Mouse (Mus musculus): ENCODE measurements around the gene Hist1h3g. TPM values are rescaled to one million over a fixed set of nuclear protein-coding genes. Genes with fewer than 3 reads are reported as not detected.
A peak's percentile ranks its signal among the peaks of the same experiment; 100 is the strongest.
"Not testable (repeated sequence)": the region's sequence is repeated elsewhere in the genome, so short reads cannot be mapped to it uniquely, and the experiment has no call there.

Hist1h3g gene
- polyA plus RNA-seq (2012; ENCODE audit: insufficient read depth, low replicate concordance): 5.7 and 16.4 TPM in 2 replicates

GRCm38 (mm10) chr13:23535137-23536075, at the start of gene Hist1h3g:
TSS of gene Hist1h3g (plus strand) at chr13:23535422.
- H3K4me3 ChIP-seq (replicated peaks): peak within 1 kb of the TSS; percentile 95
- not testable (repeated sequence) for H3K27me3 ChIP-seq (replicated peaks); H3K9me3 ChIP-seq; H3K36me3 ChIP-seq (replicated peaks; ENCODE audit: low read length)
- H3K4me1 ChIP-seq: peaks cover 60% of the 10 kb centered on the region

GRCm38 (mm10) chr13:23488400-23489322, 46.6 kb upstream of the Hist1h3g start, which contains the start of gene Btn2a2:
TSS of gene Btn2a2 (minus strand) at chr13:23488857.
- TF ChIP-seq GATA1 (IDR thresholded peaks at IDR 0.05; ENCODE audit: borderline replicate concordance, low read length) (no peak), FLI1 (IDR thresholded peaks at IDR 0.05; ENCODE audit: low read length) (no peak)
- no peaks in the 10 kb centered on the region for H3K9me3 ChIP-seq
- no peaks in the 10 kb centered on the region for H3K36me3 ChIP-seq (replicated peaks; ENCODE audit: low read length)
- H3K4me3 ChIP-seq (replicated peaks): peak within 1 kb of the TSS; percentile 76
- H3K27me3 ChIP-seq (replicated peaks): peaks cover 38% of the 10 kb centered on the region
- H3K4me1 ChIP-seq: peaks cover 37% of the 10 kb centered on the region

- no peaks in the 10 kb centered on the region for H3K36me3 ChIP-seq (replicated peaks; ENCODE audit: low read length)
- TF ChIP-seq GATA1 (IDR thresholded peaks at IDR 0.05; ENCODE audit: borderline replicate concordance, low read length) (no peak), FLI1 (IDR thresholded peaks at IDR 0.05; ENCODE audit: low read length) (no peak)
- peaks cover 29% of the 10 kb centered on the region for H3K27me3 ChIP-seq (replicated peaks)
- peaks cover 27% of the 10 kb centered on the region for H3K4me1 ChIP-seq
- H3K4me3 ChIP-seq (replicated peaks): no peak overlapping the region
- 0 out of 2 replicates have a peak, but pooled peaks cover 3% of the 10 kb centered on the region for H3K9me3 ChIP-seq
These were observed 44.4 kb upstream of the Hist1h3g start for GRCm38 (mm10) chr13:23490863-23491262.

GRCm38 (mm10) chr13:23491263-23491662, 44.0 kb upstream of the Hist1h3g start:
- H3K4me3 ChIP-seq (replicated peaks): no peak overlapping the region
- peaks cover 23% of the 10 kb centered on the region for H3K4me1 ChIP-seq
- H3K27me3 ChIP-seq (replicated peaks): peaks cover 25% of the 10 kb centered on the region
- H3K36me3 ChIP-seq (replicated peaks; ENCODE audit: low read length): no peaks in the 10 kb centered on the region
- TF ChIP-seq FLI1 (IDR thresholded peaks at IDR 0.05; ENCODE audit: low read length) (no peak), GATA1 (IDR thresholded peaks at IDR 0.05; ENCODE audit: borderline replicate concordance, low read length) (no peak)
- H3K9me3 ChIP-seq: peaks cover 7% of the 10 kb centered on the region; the same call in 1 of the 2 replicates

- Histone ChIP-seq H3K27me3 (replicated peaks) (peaks cover 19% of the 10 kb centered on the region), H3K4me3 (replicated peaks) (peak overlapping the region; percentile 64), H3K4me1 (peaks cover 22% of the 10 kb centered on the region), H3K9me3 (peaks cover 7% of the 10 kb centered on the region; the same call in 1 of the 2 replicates), H3K36me3 (replicated peaks; ENCODE audit: low read length) (no peaks in the 10 kb centered on the region)
- TF ChIP-seq FLI1 (IDR thresholded peaks at IDR 0.05; ENCODE audit: low read length) (no peak), GATA1 (IDR thresholded peaks at IDR 0.05; ENCODE audit: borderline replicate concordance, low read length) (no peak)
These were observed 43.2 kb upstream of the Hist1h3g start for GRCm38 (mm10) chr13:23491990-23492389.

GRCm38 (mm10) chr13:23495526-23495925, 39.7 kb upstream of the Hist1h3g start:
- Histone ChIP-seq H3K9me3 (peaks cover 7% of the 10 kb centered on the region; the same call in 1 of the 2 replicates), H3K4me1 (peaks cover 29% of the 10 kb centered on the region), H3K36me3 (replicated peaks; ENCODE audit: low read length) (no peaks in the 10 kb centered on the region), H3K4me3 (replicated peaks) (no peak overlapping the region), H3K27me3 (replicated peaks) (peaks cover 2% of the 10 kb centered on the region)
- TF ChIP-seq GATA1 (IDR thresholded peaks at IDR 0.05; ENCODE audit: borderline replicate concordance, low read length) (no peak), FLI1 (IDR thresholded peaks at IDR 0.05; ENCODE audit: low read length) (no peak)

- Histone ChIP-seq H3K27me3 (replicated peaks) (peaks cover 2% of the 10 kb centered on the region), H3K4me3 (replicated peaks) (peak overlapping the region; percentile 85), H3K36me3 (replicated peaks; ENCODE audit: low read length) (no peaks in the 10 kb centered on the region), H3K4me1 (peaks cover 42% of the 10 kb centered on the region), H3K9me3 (peaks cover 7% of the 10 kb centered on the region; the same call in 1 of the 2 replicates)
- TF ChIP-seq GATA1 (IDR thresholded peaks at IDR 0.05; ENCODE audit: borderline replicate concordance, low read length) (no peak), FLI1 (IDR thresholded peaks at IDR 0.05; ENCODE audit: low read length) (no peak)
These were observed 37.4 kb upstream of the Hist1h3g start for GRCm38 (mm10) chr13:23497656-23498321.

- Histone ChIP-seq H3K4me3 (replicated peaks) (peak overlapping the region; percentile 85), H3K4me1 (peaks cover 49% of the 10 kb centered on the region), H3K36me3 (replicated peaks; ENCODE audit: low read length) (no peaks in the 10 kb centered on the region), H3K27me3 (replicated peaks) (peaks cover 2% of the 10 kb centered on the region), H3K9me3 (peaks cover 7% of the 10 kb centered on the region; the same call in 1 of the 2 replicates)
- no peak for TF ChIP-seq GATA1 (IDR thresholded peaks at IDR 0.05; ENCODE audit: borderline replicate concordance, low read length)
- no peak for TF ChIP-seq FLI1 (IDR thresholded peaks at IDR 0.05; ENCODE audit: low read length)
These were observed 36.6 kb upstream of the Hist1h3g start for GRCm38 (mm10) chr13:23498653-23499052.

GRCm38 (mm10) chr13:23499943-23500342, 35.3 kb upstream of the Hist1h3g start:
- H3K27me3 ChIP-seq (replicated peaks): peaks cover 2% of the 10 kb centered on the region
- H3K4me1 ChIP-seq: peaks cover 61% of the 10 kb centered on the region
- TF ChIP-seq GATA1 (IDR thresholded peaks at IDR 0.05; ENCODE audit: borderline replicate concordance, low read length): no peak
- TF ChIP-seq FLI1 (IDR thresholded peaks at IDR 0.05; ENCODE audit: low read length): no peak
- peak overlapping the region; percentile 14 for H3K4me3 ChIP-seq (replicated peaks)
- peaks cover 7% of the 10 kb centered on the region; the same call in 1 of the 2 replicates for H3K9me3 ChIP-seq
- no peaks in the 10 kb centered on the region for H3K36me3 ChIP-seq (replicated peaks; ENCODE audit: low read length)

All from megakaryocyte, embryonic 14.5 days (primary cell).